Mouse (Mus musculus): ENCODE results near the gene Prrg3. TPM values are rescaled to one million over a fixed set of nuclear protein-coding genes. Genes with fewer than 3 reads are reported as not detected.
"Not testable (repeated sequence)": the region's sequence is repeated elsewhere in the genome, so short reads cannot be mapped to it uniquely, and the experiment has no call there.

The Prrg3 gene
- polyA plus RNA-seq, 1 experiment from 2014 or later: 11.2 TPM

DNA sequence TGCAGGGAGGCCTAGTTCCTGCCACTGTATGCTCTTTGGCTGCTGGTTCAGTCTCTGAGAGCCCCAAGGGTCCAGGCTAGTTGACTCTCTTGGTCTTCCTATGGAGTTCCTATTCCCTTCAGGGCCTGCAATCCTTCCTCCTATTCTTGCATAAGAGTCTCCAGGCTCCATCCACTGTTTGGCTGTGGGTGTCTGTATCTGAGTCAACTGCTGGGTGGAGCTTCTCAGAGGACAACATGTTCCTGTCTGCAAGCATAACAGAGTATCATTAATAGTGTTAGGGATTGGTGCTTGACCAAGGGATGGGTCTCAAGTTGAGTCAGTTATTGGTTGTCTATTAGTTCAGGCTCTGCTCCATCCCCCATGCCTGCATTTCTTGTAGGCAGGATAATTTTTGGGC, 15.3 kb downstream of the Prrg3 start:
- H3K27ac ChIP-seq (ENCODE audit: low read depth); DNase-seq (ENCODE audit: low spot score); H3K4me1 ChIP-seq (replicated peaks; ENCODE audit: control insufficient read depth, insufficient read depth, low read length); H3K4me2 ChIP-seq (ENCODE audit: low read length); H3K9me3 ChIP-seq (ENCODE audit: control insufficient read depth, low read length); H3K9ac ChIP-seq (ENCODE audit: low read length); H3K4me3 ChIP-seq (ENCODE audit: low read depth, low read length); H3K36me3 ChIP-seq (ENCODE audit: control insufficient read depth, insufficient read depth, low read length); ATAC-seq (replicated peaks; ENCODE audit: low FRiP score, low TSS enrichment, low read depth); H3K27me3 ChIP-seq (replicated peaks; ENCODE audit: control insufficient read depth, insufficient read depth, low read length): not testable (repeated sequence)

- ATAC-seq (replicated peaks; ENCODE audit: low FRiP score, low TSS enrichment, low read depth): no peak
- H3K4me1 ChIP-seq (replicated peaks; ENCODE audit: control insufficient read depth, insufficient read depth, low read length): no peaks in the 10 kb centered on the region
- no peak overlapping the region for H3K9ac ChIP-seq (ENCODE audit: low read length)
- no peak for DNase-seq (ENCODE audit: low spot score)
- H3K4me3 ChIP-seq (ENCODE audit: low read depth, low read length): no peak overlapping the region
- H3K27me3 ChIP-seq (replicated peaks; ENCODE audit: control insufficient read depth, insufficient read depth, low read length): no peaks in the 10 kb centered on the region
- no peak overlapping the region for H3K4me2 ChIP-seq (ENCODE audit: low read length)
- no peaks in the 10 kb centered on the region for H3K9me3 ChIP-seq (ENCODE audit: control insufficient read depth, low read length)
- no peaks in the 10 kb centered on the region for H3K36me3 ChIP-seq (ENCODE audit: control insufficient read depth, insufficient read depth, low read length)
- WGBS: 53% methylated on average over 3 of the region's 3 CpGs
- no peak overlapping the region for H3K27ac ChIP-seq (ENCODE audit: low read depth)
These were observed 18.0 kb downstream of the Prrg3 start for GRCm38 (mm10) chrX:71980443-71980842.

DNA sequence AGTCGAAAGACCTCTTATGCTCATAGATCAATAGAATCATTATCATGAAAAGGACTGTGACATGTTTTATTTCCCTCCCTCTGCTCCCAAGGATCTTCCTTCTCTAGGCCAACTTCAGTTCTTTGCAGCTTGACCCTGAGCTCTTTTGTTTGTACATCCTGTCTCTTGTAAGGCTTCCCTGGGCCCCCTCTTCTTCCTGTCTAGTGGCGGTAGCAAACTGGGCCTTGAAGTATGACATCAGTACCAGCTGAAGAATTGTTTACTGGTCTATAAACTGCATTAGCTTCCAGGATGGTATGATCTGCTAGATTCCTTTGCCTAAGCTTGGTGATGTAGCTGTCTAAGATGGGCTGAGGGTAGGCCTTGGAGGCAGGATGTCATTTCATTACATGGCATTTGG, 18.9 kb downstream of the Prrg3 start:
- no peaks in the 10 kb centered on the region for H3K27me3 ChIP-seq (replicated peaks; ENCODE audit: control insufficient read depth, insufficient read depth, low read length)
- no peak for DNase-seq (ENCODE audit: low spot score)
- WGBS: 73% methylated on average over 2 of the region's 2 CpGs
- no peak for ATAC-seq (replicated peaks; ENCODE audit: low FRiP score, low TSS enrichment, low read depth)
- H3K27ac ChIP-seq (ENCODE audit: low read depth): no peak overlapping the region
- no peak overlapping the region for H3K4me2 ChIP-seq (ENCODE audit: low read length)
- no peak overlapping the region for H3K9ac ChIP-seq (ENCODE audit: low read length)
- no peaks in the 10 kb centered on the region for H3K36me3 ChIP-seq (ENCODE audit: control insufficient read depth, insufficient read depth, low read length)
- H3K4me1 ChIP-seq (replicated peaks; ENCODE audit: control insufficient read depth, insufficient read depth, low read length): no peaks in the 10 kb centered on the region
- H3K9me3 ChIP-seq (ENCODE audit: control insufficient read depth, low read length): no peaks in the 10 kb centered on the region
- H3K4me3 ChIP-seq (ENCODE audit: low read depth, low read length): no peak overlapping the region

DNA sequence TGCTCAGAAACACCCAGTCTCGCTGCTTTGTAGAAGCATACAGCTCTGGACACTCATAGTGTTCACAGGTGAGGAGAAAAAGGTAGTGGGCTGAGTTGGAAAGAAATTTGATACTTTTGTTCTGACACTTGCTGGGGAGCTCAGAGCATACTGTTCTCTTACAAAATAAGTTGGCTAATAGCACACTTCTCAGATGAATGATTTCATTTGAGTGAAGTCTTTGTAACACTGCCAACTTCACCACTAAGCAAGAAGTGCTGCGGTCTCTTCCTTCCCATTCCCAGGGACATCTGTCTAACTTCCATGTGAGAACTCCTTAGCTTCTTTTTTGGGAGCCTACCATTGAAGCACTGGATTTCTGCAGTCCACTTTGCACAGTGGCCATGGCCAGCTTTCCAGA, 20.8 kb downstream of the Prrg3 start:
- no peak overlapping the region for H3K9ac ChIP-seq (ENCODE audit: low read length)
- no peaks in the 10 kb centered on the region for H3K36me3 ChIP-seq (ENCODE audit: control insufficient read depth, insufficient read depth, low read length)
- no peak overlapping the region for H3K4me2 ChIP-seq (ENCODE audit: low read length)
- DNase-seq (ENCODE audit: low spot score): no peak
- H3K9me3 ChIP-seq (ENCODE audit: control insufficient read depth, low read length): no peaks in the 10 kb centered on the region
- no peak overlapping the region for H3K27ac ChIP-seq (ENCODE audit: low read depth)
- H3K4me1 ChIP-seq (replicated peaks; ENCODE audit: control insufficient read depth, insufficient read depth, low read length): no peaks in the 10 kb centered on the region
- 69% methylated on average over 2 of the region's 2 CpGs for WGBS
- H3K4me3 ChIP-seq (ENCODE audit: low read depth, low read length): no peak overlapping the region
- no peak for ATAC-seq (replicated peaks; ENCODE audit: low FRiP score, low TSS enrichment, low read depth)
- H3K27me3 ChIP-seq (replicated peaks; ENCODE audit: control insufficient read depth, insufficient read depth, low read length): no peaks in the 10 kb centered on the region

- Histone ChIP-seq H3K9me3 (ENCODE audit: control insufficient read depth, low read length) (no peaks in the 10 kb centered on the region), H3K27ac (ENCODE audit: low read depth) (no peak overlapping the region), H3K4me3 (ENCODE audit: low read depth, low read length) (no peak overlapping the region), H3K36me3 (ENCODE audit: control insufficient read depth, insufficient read depth, low read length) (no peaks in the 10 kb centered on the region), H3K4me1 (replicated peaks; ENCODE audit: control insufficient read depth, insufficient read depth, low read length) (no peaks in the 10 kb centered on the region), H3K27me3 (replicated peaks; ENCODE audit: control insufficient read depth, insufficient read depth, low read length) (no peaks in the 10 kb centered on the region), H3K9ac (ENCODE audit: low read length) (no peak overlapping the region), H3K4me2 (ENCODE audit: low read length) (no peak overlapping the region)
- WGBS: 84% methylated on average over 1 of the region's 1 CpGs
- no peak for DNase-seq (ENCODE audit: low spot score)
- ATAC-seq (replicated peaks; ENCODE audit: low FRiP score, low TSS enrichment, low read depth): no peak
These were observed 21.4 kb downstream of the Prrg3 start for GRCm38 (mm10) chrX:71983775-71984174.

DNA sequence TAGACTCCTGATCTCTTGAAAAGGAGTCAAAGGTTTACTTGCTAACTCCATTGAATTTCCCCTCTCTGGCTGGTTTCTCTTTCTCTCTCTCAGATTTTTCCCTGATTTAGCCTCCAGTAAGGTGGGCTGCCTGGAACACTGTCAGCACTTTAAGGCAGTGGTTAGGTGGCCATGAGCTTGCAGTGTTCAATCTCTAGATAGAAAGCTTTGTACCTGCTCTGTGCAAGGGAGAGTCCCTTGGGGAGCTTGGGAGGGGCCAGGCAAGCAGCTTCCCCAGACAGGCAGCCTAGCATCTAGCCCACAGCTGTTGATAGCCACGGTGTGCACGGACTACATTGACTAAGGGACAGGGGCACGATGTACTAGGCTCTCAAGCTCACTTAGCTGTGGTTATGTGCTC, 29.1 kb downstream of the Prrg3 start, which contains the start of gene Cnga2:
Cnga2 (plus strand) TSS at position 301 of the 400 bp plus-strand sequence.
- H3K9me3 ChIP-seq (ENCODE audit: control insufficient read depth, low read length): no peaks in the 10 kb centered on the region
- no peak for ATAC-seq (replicated peaks; ENCODE audit: low FRiP score, low TSS enrichment, low read depth)
- 85% methylated on average over 3 of the region's 3 CpGs for WGBS

GRCm38 (mm10) chrX:71995972-71996371, 33.5 kb downstream of the Prrg3 start:
- no peak overlapping the region for H3K4me2 ChIP-seq (ENCODE audit: low read length)
- no peaks in the 10 kb centered on the region for H3K4me1 ChIP-seq (replicated peaks; ENCODE audit: control insufficient read depth, insufficient read depth, low read length)
- no peak overlapping the region for H3K4me3 ChIP-seq (ENCODE audit: low read depth, low read length)
- H3K27ac ChIP-seq (ENCODE audit: low read depth): no peak overlapping the region
- no peaks in the 10 kb centered on the region for H3K9me3 ChIP-seq (ENCODE audit: control insufficient read depth, low read length)
- no peak for ATAC-seq (replicated peaks; ENCODE audit: low FRiP score, low TSS enrichment, low read depth)
- H3K9ac ChIP-seq (ENCODE audit: low read length): no peak overlapping the region
- no peaks in the 10 kb centered on the region for H3K36me3 ChIP-seq (ENCODE audit: control insufficient read depth, insufficient read depth, low read length)
- 0 out of 2 replicates have a peak, but pooled peaks cover 9% of the 10 kb centered on the region for H3K27me3 ChIP-seq (replicated peaks; ENCODE audit: control insufficient read depth, insufficient read depth, low read length)
- 59% methylated on average over 1 of the region's 1 CpGs for WGBS
- DNase-seq (ENCODE audit: low spot score): no peak

More for the DNA sequence above, 29.1 kb downstream of the Prrg3 start, which contains the start of gene Cnga2:
- Histone ChIP-seq H3K36me3 (ENCODE audit: control insufficient read depth, insufficient read depth, low read length) (no peaks in the 10 kb centered on the region), H3K4me3 (ENCODE audit: low read depth, low read length) (no peak within 1 kb of the TSS), H3K4me1 (replicated peaks; ENCODE audit: control insufficient read depth, insufficient read depth, low read length) (no peaks in the 10 kb centered on the region), H3K27me3 (replicated peaks; ENCODE audit: control insufficient read depth, insufficient read depth, low read length) (0 out of 2 replicates have a peak, but pooled peaks cover 9% of the 10 kb centered on the region), H3K9ac (ENCODE audit: low read length) (no peak within 1 kb of the TSS), H3K27ac (ENCODE audit: low read depth) (no peak within 1 kb of the TSS), H3K4me2 (ENCODE audit: low read length) (no peak within 1 kb of the TSS)
- no peak for DNase-seq (ENCODE audit: low spot score)

DNA sequence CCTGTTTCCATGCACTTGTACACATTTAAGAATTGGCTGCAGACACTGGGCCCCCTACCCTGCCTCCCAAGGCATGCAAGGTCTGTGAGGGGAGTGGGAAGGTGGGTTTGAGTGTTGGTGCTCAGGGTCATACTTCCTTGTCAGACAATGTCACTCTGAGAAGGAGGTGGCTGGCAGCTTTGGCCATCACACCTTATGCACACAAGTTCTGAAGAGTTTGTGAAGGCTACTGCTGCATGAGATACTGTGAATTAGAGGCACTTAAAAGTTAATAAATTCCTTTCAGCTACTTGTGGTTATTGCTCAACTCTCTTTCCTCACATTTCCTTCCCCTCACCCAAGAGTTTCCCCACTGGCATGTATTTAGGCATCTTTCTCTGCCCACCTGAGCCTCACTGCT, 47.5 kb downstream of the Prrg3 start:
- no peaks in the 10 kb centered on the region for H3K27me3 ChIP-seq (replicated peaks; ENCODE audit: control insufficient read depth, insufficient read depth, low read length)
- no peaks in the 10 kb centered on the region for H3K9me3 ChIP-seq (ENCODE audit: control insufficient read depth, low read length)
- no peak overlapping the region for H3K9ac ChIP-seq (ENCODE audit: low read length)
- H3K4me3 ChIP-seq (ENCODE audit: low read depth, low read length): no peak overlapping the region
- no peak overlapping the region for H3K27ac ChIP-seq (ENCODE audit: low read depth)
- no peak for ATAC-seq (replicated peaks; ENCODE audit: low FRiP score, low TSS enrichment, low read depth)
- no peak for DNase-seq (ENCODE audit: low spot score)
- no peaks in the 10 kb centered on the region for H3K36me3 ChIP-seq (ENCODE audit: control insufficient read depth, insufficient read depth, low read length)
- H3K4me1 ChIP-seq (replicated peaks; ENCODE audit: control insufficient read depth, insufficient read depth, low read length): no peaks in the 10 kb centered on the region
- no peak overlapping the region for H3K4me2 ChIP-seq (ENCODE audit: low read length)

DNA sequence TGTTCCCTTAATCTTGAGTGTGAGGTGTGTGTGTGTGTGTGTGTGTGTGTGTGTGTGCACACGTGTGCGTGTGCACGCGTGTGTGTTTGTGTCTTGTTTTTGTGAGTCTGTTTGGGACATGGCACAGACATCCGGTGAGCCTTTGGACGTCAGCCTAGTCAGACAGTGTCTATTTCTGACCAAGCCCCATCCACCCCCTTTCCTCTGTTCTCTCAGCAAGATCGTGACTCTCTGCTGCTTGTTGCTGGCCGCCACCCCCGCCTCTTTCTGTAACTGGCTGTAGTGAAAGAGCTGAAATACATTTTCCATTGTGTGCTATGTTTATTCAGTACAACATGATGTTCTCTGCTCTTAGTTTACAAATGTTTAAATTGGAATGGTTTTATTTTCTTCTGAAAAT, 49.8 kb downstream of the Prrg3 start:
- Histone ChIP-seq H3K9me3 (ENCODE audit: control insufficient read depth, low read length) (no peaks in the 10 kb centered on the region), H3K27ac (ENCODE audit: low read depth) (no peak overlapping the region), H3K4me2 (ENCODE audit: low read length) (no peak overlapping the region), H3K27me3 (replicated peaks; ENCODE audit: control insufficient read depth, insufficient read depth, low read length) (no peaks in the 10 kb centered on the region), H3K4me1 (replicated peaks; ENCODE audit: control insufficient read depth, insufficient read depth, low read length) (no peaks in the 10 kb centered on the region), H3K36me3 (ENCODE audit: control insufficient read depth, insufficient read depth, low read length) (no peaks in the 10 kb centered on the region), H3K4me3 (ENCODE audit: low read depth, low read length) (no peak overlapping the region), H3K9ac (ENCODE audit: low read length) (no peak overlapping the region)
- ATAC-seq (replicated peaks; ENCODE audit: low FRiP score, low TSS enrichment, low read depth) (no peak), DNase-seq (ENCODE audit: low spot score) (no peak)
- 64% methylated on average over 9 of the region's 9 CpGs for WGBS

All from intestine, embryonic 14.5 days (tissue).